Mouse (Mus musculus) embryonic facial prominence, embryonic 15.5 days (tissue): ENCODE results near the gene Bcar3. TPM values are rescaled to one million over a fixed set of nuclear protein-coding genes. Genes with fewer than 3 reads are reported as not detected.
A peak's percentile ranks its signal among the peaks of the same experiment; 100 is the strongest.
"Not testable (repeated sequence)": the region's sequence is repeated elsewhere in the genome, so short reads cannot be mapped to it uniquely, and the experiment has no call there.

ENCODE experiments used
- ATAC-seq: fragments of 200-750 bp; cut with Nextera tagmentation; 2 replicates; pipeline ENCODE4 v1.8.0; 2017; ENCODE audit warnings: low read depth, moderate TSS enrichment; ENCODE audit not compliant: insufficient number of reproducible peaks, low FRiP score, low TSS enrichment
- H3K27ac ChIP-seq: fragments of 300-500 bp; sonication (generic); replicated peaks from 2 replicates; pipeline ENCODE4 v1.5.1; 2015; ENCODE audit warnings: mild to moderate bottlenecking, inconsistent platforms
- H3K27me3 ChIP-seq: fragments of 300-500 bp; sonication (generic); 2 replicates; pipeline ENCODE4 v1.6.1; 2015; ENCODE audit warnings: inconsistent platforms
- H3K36me3 ChIP-seq: fragments of 300-500 bp; sonication (generic); 2 replicates; pipeline ENCODE4 v1.6.1; 2015; ENCODE audit warnings: mild to moderate bottlenecking, inconsistent platforms
- H3K4me1 ChIP-seq: fragments of 300-500 bp; sonication (generic); 2 replicates; pipeline ENCODE4 v1.6.1; 2015; ENCODE audit warnings: inconsistent platforms
- H3K4me2 ChIP-seq: fragments of 300-500 bp; sonication (generic); replicated peaks from 2 replicates; pipeline ENCODE4 v1.6.1; 2015; ENCODE audit warnings: mild to moderate bottlenecking, inconsistent platforms
- H3K4me3 ChIP-seq: fragments of 300-500 bp; sonication (generic); replicated peaks from 2 replicates; pipeline ENCODE4 v1.5.1; 2015; ENCODE audit warnings: mild to moderate bottlenecking, inconsistent platforms
- H3K9ac ChIP-seq: fragments of 300-500 bp; sonication (generic); 2 replicates; pipeline ENCODE4 v1.6.1; 2015; ENCODE audit warnings: inconsistent platforms
- H3K9me3 ChIP-seq: fragments of 300-500 bp; sonication (generic); replicated peaks from 2 replicates; pipeline ENCODE4 v1.6.1; 2016; ENCODE audit warnings: inconsistent platforms
- WGBS: fragments of 180-500 bp; shearing (Covaris S2); methylation state at CpG from one replicate; pipeline ENCODE4 v1.1.7; 2015; 5-methylcytosine and 5-hydroxymethylcytosine counted together
- polyA plus RNA-seq: library from polyadenylated mRNA; unstranded; fragments of >200 nt; fragmentation: Nextera tagmentation; extraction: Ambion mirVana; gene quantifications from 2 replicates; pipeline ENCODE4 v1.2.1, GENCODE M21; 2015

The Bcar3 gene
- polyA plus RNA-seq, 1 experiment from 2014 or later = 12.6 TPM

GRCm38 (mm10) chr3:122272565-122272964 is 21.4 kb upstream of the Bcar3 start:
- not testable (repeated sequence) for H3K9ac ChIP-seq, H3K27ac ChIP-seq, H3K27me3 ChIP-seq, ATAC-seq, H3K4me2 ChIP-seq, H3K4me3 ChIP-seq, H3K9me3 ChIP-seq
- 81% methylated on average over 1 of the region's 1 CpGs for WGBS
- H3K36me3 ChIP-seq = peaks cover 23% of the 10 kb centered on the region
- H3K4me1 ChIP-seq = peaks cover 27% of the 10 kb centered on the region

GRCm38 (mm10) chr3:122273407-122274240 is 20.3 kb upstream of the Bcar3 start:
- Histone ChIP-seq H3K4me3 (peak overlapping the region; percentile 81), H3K27me3 (no peaks in the 10 kb centered on the region), H3K9me3 (no peaks in the 10 kb centered on the region), H3K4me1 (peaks cover 31% of the 10 kb centered on the region), H3K27ac (no peak overlapping the region), H3K36me3 (peaks cover 34% of the 10 kb centered on the region), H3K9ac (no peak overlapping the region), H3K4me2 (peak overlapping the region; percentile 31)
- 9% methylated on average over 20 of the region's 20 CpGs for WGBS
- no peak for ATAC-seq

GRCm38 (mm10) chr3:122274241-122275024 is 19.5 kb upstream of the Bcar3 start, which contains the start of gene Dnttip2:
Gene Dnttip2, plus strand, starts transcription at chr3:122274388.
- H3K4me2 ChIP-seq = peak within 1 kb of the TSS; percentile 53
- peak within 1 kb of the TSS; percentile 81 for H3K4me3 ChIP-seq
- peak within 1 kb of the TSS; percentile 86 for H3K9ac ChIP-seq
- under 1% methylated on average over 57 of the region's 57 CpGs for WGBS
- H3K4me1 ChIP-seq = peaks cover 31% of the 10 kb centered on the region
- H3K27ac ChIP-seq = peak within 1 kb of the TSS; percentile 61
- no peaks in the 10 kb centered on the region for H3K27me3 ChIP-seq
- ATAC-seq = peak; percentile 97
- no peaks in the 10 kb centered on the region for H3K9me3 ChIP-seq
- H3K36me3 ChIP-seq = peaks cover 42% of the 10 kb centered on the region

GRCm38 (mm10) chr3:122275111-122275510 is 18.8 kb upstream of the Bcar3 start:
- no peaks in the 10 kb centered on the region for H3K9me3 ChIP-seq
- 71% methylated on average over 10 of the region's 10 CpGs for WGBS
- peaks cover 48% of the 10 kb centered on the region for H3K36me3 ChIP-seq
- peaks cover 31% of the 10 kb centered on the region for H3K4me1 ChIP-seq
- H3K9ac ChIP-seq = peak overlapping the region; percentile 86; the same call in 1 of the 2 replicates
- no peaks in the 10 kb centered on the region for H3K27me3 ChIP-seq
- H3K27ac ChIP-seq = no peak overlapping the region
- H3K4me2 ChIP-seq = peak overlapping the region; percentile 53
- peak overlapping the region; percentile 81 for H3K4me3 ChIP-seq
- ATAC-seq = no peak

- Histone ChIP-seq H3K4me3 (no peak overlapping the region), H3K4me1 (no peaks in the 10 kb centered on the region), H3K9me3 (no peaks in the 10 kb centered on the region), H3K36me3 (peaks cover 34% of the 10 kb centered on the region), H3K9ac (no peak overlapping the region), H3K27me3 (no peaks in the 10 kb centered on the region), H3K4me2 (no peak overlapping the region), H3K27ac (no peak overlapping the region)
- 75% methylated on average over 5 of the region's 5 CpGs for WGBS
- ATAC-seq = no peak
Observed at GRCm38 (mm10) chr3:122287195-122287594, 6.7 kb upstream of the Bcar3 start.

- no peaks in the 10 kb centered on the region for H3K9me3 ChIP-seq
Observed at GRCm38 (mm10) chr3:122288613-122289195, 5.2 kb upstream of the Bcar3 start.

GRCm38 (mm10) chr3:122289344-122289743 is 4.6 kb upstream of the Bcar3 start:
- H3K27me3 ChIP-seq, H3K4me3 ChIP-seq, H3K9me3 ChIP-seq, H3K4me2 ChIP-seq, ATAC-seq, H3K4me1 ChIP-seq, H3K9ac ChIP-seq, H3K27ac ChIP-seq: not testable (repeated sequence)
- 57% methylated on average over 4 of the region's 4 CpGs for WGBS
- H3K36me3 ChIP-seq = peaks cover 12% of the 10 kb centered on the region

More at GRCm38 (mm10) chr3:122288613-122289195, 5.2 kb upstream of the Bcar3 start:
- Histone ChIP-seq H3K27me3 (no peaks in the 10 kb centered on the region), H3K4me1 (no peaks in the 10 kb centered on the region), H3K4me2 (no peak overlapping the region), H3K9ac (no peak overlapping the region), H3K4me3 (no peak overlapping the region), H3K36me3 (peaks cover 19% of the 10 kb centered on the region), H3K27ac (no peak overlapping the region)
- WGBS = 81% methylated on average over 5 of the region's 5 CpGs
- no peak for ATAC-seq

- Histone ChIP-seq H3K27me3 (no peaks in the 10 kb centered on the region), H3K4me3 (no peak overlapping the region), H3K9ac (no peak overlapping the region), H3K36me3 (peaks cover 2% of the 10 kb centered on the region; the same call in 1 of the 2 replicates), H3K9me3 (no peaks in the 10 kb centered on the region), H3K4me2 (no peak overlapping the region), H3K4me1 (peaks cover 15% of the 10 kb centered on the region), H3K27ac (no peak overlapping the region)
- ATAC-seq = no peak
- WGBS = 75% methylated on average over 7 of the region's 7 CpGs
Observed at GRCm38 (mm10) chr3:122290696-122291095, 3.2 kb upstream of the Bcar3 start.

GRCm38 (mm10) chr3:122291828-122292227 is 2.1 kb upstream of the Bcar3 start:
- H3K4me3 ChIP-seq = peak overlapping the region; percentile 91
- ATAC-seq = no peak

GRCm38 (mm10) chr3:122292300-122293222 is 1.4 kb upstream of the Bcar3 start:
- Histone ChIP-seq H3K4me2 (peak overlapping the region; percentile 61), H3K9ac (peak overlapping the region; percentile 69), H3K27me3 (no peaks in the 10 kb centered on the region), H3K4me3 (peak overlapping the region; percentile 91), H3K27ac (peak overlapping the region; percentile 97), H3K4me1 (peaks cover 20% of the 10 kb centered on the region), H3K36me3 (no peaks in the 10 kb centered on the region), H3K9me3 (no peaks in the 10 kb centered on the region)
- WGBS = 4% methylated on average over 54 of the region's 54 CpGs
- ATAC-seq = peak; percentile 81

More at GRCm38 (mm10) chr3:122291828-122292227, 2.1 kb upstream of the Bcar3 start:
- H3K9ac ChIP-seq = no peak overlapping the region
- H3K27ac ChIP-seq = no peak overlapping the region
- H3K36me3 ChIP-seq = no peaks in the 10 kb centered on the region
- H3K4me1 ChIP-seq = peaks cover 20% of the 10 kb centered on the region
- 56% methylated on average over 12 of the region's 12 CpGs for WGBS
- no peaks in the 10 kb centered on the region for H3K27me3 ChIP-seq
- peak overlapping the region; percentile 61 for H3K4me2 ChIP-seq
- H3K9me3 ChIP-seq = no peaks in the 10 kb centered on the region
